Mouse (Mus musculus) CH12.LX (cell line): ENCODE results near the gene Rab3a. TPM values are rescaled to one million over a fixed set of nuclear protein-coding genes. Genes with fewer than 3 reads are reported as not detected.

Experiments used
- DNase-seq: peaks from one replicate; pipeline ENCODE4 v3.0.0-alpha.2; 2013; ENCODE audit errors: extremely low read depth
- H3K27ac ChIP-seq: 2 replicates; pipeline ENCODE4 v1.5.1; 2012; ENCODE audit warnings: low read depth, mild to moderate bottlenecking, control low read depth, moderate library complexity; ENCODE audit not compliant: insufficient read depth
- H3K27me3 ChIP-seq: replicated peaks from 2 replicates; pipeline ENCODE3; 2012; ENCODE audit warnings: inconsistent platforms
- H3K36me3 ChIP-seq, 2 experiments: replicated peaks in 1 of 2; 2 replicates each; pipeline versions ENCODE3 to v1.6.1; 2012; ENCODE audit warnings: inconsistent platforms in 1 of 2, low read length in 1 of 2, mild to moderate bottlenecking in 1 of 2, mixed read lengths in 1 of 2, moderate library complexity in 1 of 2; ENCODE audit not compliant: control insufficient read depth in 1 of 2, insufficient read depth in 1 of 2
- H3K4me1 ChIP-seq, 2 experiments: 2 replicates each; pipeline ENCODE4 v1.6.1; 2012; ENCODE audit warnings: inconsistent platforms in 1 of 2, moderate library complexity in 1 of 2; ENCODE audit not compliant: insufficient read depth in 2 of 2, control insufficient read depth in 1 of 2
- H3K4me2 ChIP-seq: 2 replicates; pipeline ENCODE4 v1.6.1; 2012; ENCODE audit warnings: low read depth, mild to moderate bottlenecking, control low read depth; ENCODE audit not compliant: poor library complexity, insufficient read depth, severe bottlenecking
- H3K4me3 ChIP-seq, 3 experiments: fragments of 150-350 bp in 1 of 3; sonication (generic) in 1 of 3; replicated peaks in 1 of 3; 2 replicates each; pipeline versions ENCODE3 to v1.5.1; 2011 to 2012; ENCODE audit warnings: low read depth in 2 of 3, low read length in 2 of 3, mild to moderate bottlenecking in 2 of 3, moderate library complexity in 2 of 3, control low read depth in 1 of 3, improper control_type of control experiment in 1 of 3, inconsistent platforms in 1 of 3, mixed read lengths in 1 of 3; ENCODE audit not compliant: poor library complexity in 1 of 3
- H3K79me2 ChIP-seq: replicated peaks from 2 replicates; pipeline ENCODE4 v1.6.1; 2012; ENCODE audit warnings: mild to moderate bottlenecking, moderate library complexity; ENCODE audit not compliant: control insufficient read depth, poor library complexity, insufficient read depth, severe bottlenecking; ENCODE audit errors: extremely low read depth
- H3K9ac ChIP-seq: 2 replicates; pipeline ENCODE4 v1.6.1; 2012; ENCODE audit warnings: low read depth, mild to moderate bottlenecking, control low read depth, moderate library complexity; ENCODE audit not compliant: insufficient read depth
- H3K9me3 ChIP-seq: replicated peaks from 2 replicates; pipeline ENCODE3; 2012; ENCODE audit warnings: low read length, inconsistent platforms, mixed read lengths
- CHD1 ChIP-seq: IDR thresholded peaks from 2 replicates; pipeline ENCODE4 v1.6.1; 2012; ENCODE audit warnings: low read depth, low read length, improper control_type of control experiment, inconsistent platforms
- CHD2 ChIP-seq: IDR thresholded peaks from 2 replicates; pipeline ENCODE4 v1.6.1; 2011; ENCODE audit warnings: low read length, improper control_type of control experiment
- CTCF ChIP-seq, 2 experiments: IDR thresholded peaks in 1 of 2; conservative IDR thresholded peaks in 1 of 2; 2 replicates each; pipeline ENCODE4 v1.5.1; 2011 to 2012; ENCODE audit warnings: low read depth in 2 of 2, low read length in 2 of 2, improper control_type of control experiment in 1 of 2, inconsistent platforms in 1 of 2, mild to moderate bottlenecking in 1 of 2, moderate library complexity in 1 of 2
- ELF1 ChIP-seq: IDR thresholded peaks from 2 replicates; pipeline ENCODE4 v1.6.1; 2014; ENCODE audit warnings: low read depth, mild to moderate bottlenecking, inconsistent platforms, low read length, improper control_type of control experiment
- EP300 ChIP-seq: IDR thresholded peaks from 2 replicates; pipeline ENCODE4 v1.6.1; 2011; ENCODE audit warnings: low read length, improper control_type of control experiment
- IRF4 ChIP-seq: IDR thresholded peaks from 2 replicates; pipeline ENCODE4 v1.6.1; 2014; ENCODE audit warnings: low read depth, mild to moderate bottlenecking, inconsistent platforms, low read length, improper control_type of control experiment
- JUN ChIP-seq: IDR thresholded peaks from 2 replicates; pipeline ENCODE4 v1.6.1; 2011; ENCODE audit warnings: low read depth, mild to moderate bottlenecking, low read length, improper control_type of control experiment, moderate library complexity; ENCODE audit not compliant: insufficient read depth
- MAFK ChIP-seq: IDR thresholded peaks from 2 replicates; pipeline ENCODE4 v1.6.1; 2011; ENCODE audit warnings: low read length, improper control_type of control experiment; ENCODE audit not compliant: insufficient replicate concordance
- MEF2A ChIP-seq: IDR thresholded peaks from 2 replicates; pipeline ENCODE4 v1.6.1; 2014; ENCODE audit warnings: low read depth, mild to moderate bottlenecking, inconsistent platforms, low read length, improper control_type of control experiment, borderline replicate concordance
- RAD21 ChIP-seq: IDR thresholded peaks from 2 replicates; pipeline ENCODE4 v1.6.1; 2011; ENCODE audit warnings: low read depth, mild to moderate bottlenecking, low read length, improper control_type of control experiment, moderate library complexity
- TCF12 ChIP-seq: IDR thresholded peaks from 2 replicates; pipeline ENCODE4 v1.6.1; 2014; ENCODE audit warnings: low read depth, mild to moderate bottlenecking, inconsistent platforms, low read length, improper control_type of control experiment
- ZKSCAN1 ChIP-seq: IDR thresholded peaks from 2 replicates; pipeline ENCODE4 v1.6.1; 2012; ENCODE audit warnings: low read depth, inconsistent platforms, low read length, improper control_type of control experiment, borderline replicate concordance
- dilution Hi-C: fragments of 300-500 bp; cut with MboI; formaldehyde crosslinking; loops from 2 replicates; pipeline ENCODE4 v1.14.3; 2020; ENCODE audit warnings: low sequenced_read_pairs; ENCODE audit not compliant: extremely low pct_unique_long_range_greater_than_20kb, extremely low pct_ligation_motif_present
- in situ Hi-C: fragments of 300-500 bp; cut with MboI; formaldehyde crosslinking; loops from 3 replicates; pipeline ENCODE4 v1.14.3; 2019; ENCODE audit warnings: low sequenced_read_pairs, low pct_ligation_motif_present, low pct_unique_long_range_greater_than_20kb, mixed read lengths
- polyA plus RNA-seq: library from polyadenylated mRNA; unstranded; fragments of >175 nt; gene quantifications from 2 replicates; pipeline ENCODE4 v1.2.1, GENCODE M21; 2012; ENCODE audit warnings: low read depth; ENCODE audit not compliant: insufficient read length
- total RNA-seq, 2 experiments: library from RNA; depleted of rRNA; stranded (reverse); fragments of 300-350 nt in 1 of 2; fragments of >200 nt in 1 of 2; gene quantifications; 2 replicates each; pipeline ENCODE4 v1.2.3; 2012 to 2014

The Rab3a gene
- total and polyA plus RNA-seq, 3 experiments = 0.87 to 1.9 (median 0.99) TPM

DNA sequence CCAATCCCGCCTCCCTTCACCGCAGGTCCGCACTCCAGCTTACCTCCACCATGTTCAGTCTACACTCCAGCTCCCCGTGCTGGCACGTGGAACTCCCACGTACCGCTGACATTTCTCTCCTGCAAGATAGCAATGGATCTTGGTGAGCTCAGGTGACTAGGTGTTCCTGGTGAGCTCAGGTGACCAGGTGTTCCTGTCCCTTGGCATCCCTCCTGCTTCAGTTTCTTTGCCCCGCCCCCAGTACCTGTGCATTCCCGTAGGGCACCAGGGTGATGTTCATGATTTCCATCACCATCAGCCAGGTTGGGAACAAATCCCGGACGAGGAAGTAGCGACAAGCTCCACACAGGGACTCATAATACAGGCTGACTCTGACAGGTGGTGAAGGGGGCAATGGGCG is 10.2 kb downstream of the Rab3a start:
- Histone ChIP-seq H3K4me3 (peak overlapping the region in 1 of 3 experiments; percentile 0), H3K9me3 (no peaks in the 10 kb centered on the region), H3K27ac (no peak overlapping the region), H3K9ac (no peak overlapping the region), H3K4me2 (no peak overlapping the region), H3K4me1 (peaks cover 30 to 73% of the 10 kb centered on the region in 2 experiments), H3K79me2 (no peaks in the 10 kb centered on the region), H3K27me3 (no peaks in the 10 kb centered on the region), H3K36me3 (peaks cover 20 to 47% of the 10 kb centered on the region in 2 experiments)
- in situ Hi-C loops = loop anchor here (5.0 kb wide), 2 partner anchors 38 to 78 kb away; no protein-coding TSS in a partner anchor
- dilution Hi-C loops = no loop called here
- DNase-seq = no peak
- TF ChIP-seq MEF2A (no peak), EP300 (no peak), CHD2 (no peak)

DNA sequence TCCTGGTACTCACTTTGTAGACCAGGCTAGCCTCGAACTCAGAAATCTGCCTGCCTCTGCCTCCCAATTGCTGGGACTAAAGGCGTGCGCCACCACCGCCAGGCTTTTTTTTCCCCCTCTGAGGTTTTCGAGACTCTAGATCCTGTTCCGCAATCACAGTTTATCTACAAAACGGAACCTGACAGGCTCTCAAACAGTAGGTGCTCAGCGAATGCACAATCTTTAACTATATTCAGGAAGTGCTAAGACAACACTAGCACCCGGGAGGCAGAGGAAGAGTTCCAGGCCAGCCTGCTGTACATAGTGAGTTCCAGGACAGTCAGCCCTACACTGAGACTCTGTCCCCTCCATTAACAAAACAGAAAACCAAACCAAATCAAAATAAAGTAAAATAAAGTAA is 10.8 kb downstream of the Rab3a start:
- Histone ChIP-seq H3K79me2 (no peaks in the 10 kb centered on the region), H3K9ac (no peak overlapping the region), H3K9me3 (no peaks in the 10 kb centered on the region)
- dilution Hi-C loops = no loop called here
- TF ChIP-seq ZKSCAN1 (no peak), EP300 (no peak), CTCF (conservative IDR thresholded peaks at IDR 0.05 in 1 of 2, IDR thresholded peaks at IDR 0.05 in 1 of 2; ENCODE audit: low read depth in 2 of 2, low read length in 2 of 2) (no peak), TCF12 (no peak), CHD1 (no peak), IRF4 (no peak), CHD2 (no peak), RAD21 (no peak), JUN (no peak), MAFK (no peak), ELF1 (no peak)
- TF ChIP-seq, all 38 proteins: peak for 0
- DNase-seq = no peak
- no peak overlapping the region for H3K27ac ChIP-seq
- no peaks in the 10 kb centered on the region for H3K27me3 ChIP-seq
- peaks cover 29 to 71% of the 10 kb centered on the region in 2 experiments for H3K4me1 ChIP-seq
- in situ Hi-C loops = loop anchor here (5.0 kb wide), 1 partner anchor 37 kb away; no protein-coding TSS in a partner anchor
- H3K4me2 ChIP-seq = peak overlapping the region; percentile 69
- H3K4me3 ChIP-seq = peak overlapping the region in 2 of 3 experiments; percentile 62 to 69
- peaks cover 24 to 54% of the 10 kb centered on the region in 2 experiments for H3K36me3 ChIP-seq
